Mouse (Mus musculus): ENCODE measurements around the gene Ctdspl. TPM values are rescaled to one million over a fixed set of nuclear protein-coding genes. Genes with fewer than 3 reads are reported as not detected.

Gene Ctdspl
- polyA plus RNA-seq, 1 experiment from 2014 or later: 4.9 TPM

GRCm38 (mm10) chr9:119058245-119058644 lies 132.0 kb downstream of the Ctdspl start:
- no peak overlapping the region for H3K4me2 ChIP-seq
- H3K27ac ChIP-seq (ENCODE audit: low read depth, low read length): no peak overlapping the region
- WGBS: 89% methylated on average over 7 of the region's 7 CpGs
- DNase-seq (ENCODE audit: low spot score, missing footprints) (no peak), ATAC-seq (ENCODE audit: low FRiP score) (no peak)
- H3K4me3 ChIP-seq (ENCODE audit: low read depth, low read length): no peak overlapping the region
- H3K4me1 ChIP-seq (ENCODE audit: control insufficient read depth, insufficient read depth, low read length): no peaks in the 10 kb centered on the region
- no peak overlapping the region for H3K9ac ChIP-seq (ENCODE audit: low read length)
- no peaks in the 10 kb centered on the region for H3K9me3 ChIP-seq (ENCODE audit: control insufficient read depth, low read length)
- H3K27me3 ChIP-seq (ENCODE audit: control insufficient read depth, insufficient read depth, low read length): peaks cover 8% of the 10 kb centered on the region; the same call in 1 of the 2 replicates
- H3K36me3 ChIP-seq (ENCODE audit: control insufficient read depth, insufficient read depth, low read length): no peaks in the 10 kb centered on the region

GRCm38 (mm10) chr9:119060701-119061100 lies 134.4 kb downstream of the Ctdspl start:
- 92% methylated on average over 10 of the region's 10 CpGs for WGBS
- H3K4me1 ChIP-seq (ENCODE audit: control insufficient read depth, insufficient read depth, low read length): no peaks in the 10 kb centered on the region
- no peaks in the 10 kb centered on the region for H3K36me3 ChIP-seq (ENCODE audit: control insufficient read depth, insufficient read depth, low read length)
- no peak overlapping the region for H3K4me2 ChIP-seq
- no peaks in the 10 kb centered on the region for H3K9me3 ChIP-seq (ENCODE audit: control insufficient read depth, low read length)
- no peaks in the 10 kb centered on the region for H3K27me3 ChIP-seq (ENCODE audit: control insufficient read depth, insufficient read depth, low read length)
- H3K27ac ChIP-seq (ENCODE audit: low read depth, low read length): no peak overlapping the region
- no peak overlapping the region for H3K9ac ChIP-seq (ENCODE audit: low read length)
- ATAC-seq (ENCODE audit: low FRiP score) (no peak), DNase-seq (ENCODE audit: low spot score, missing footprints) (no peak)
- H3K4me3 ChIP-seq (ENCODE audit: low read depth, low read length): no peak overlapping the region

- no peaks in the 10 kb centered on the region for H3K9me3 ChIP-seq (ENCODE audit: control insufficient read depth, low read length)
- H3K27ac ChIP-seq (ENCODE audit: low read depth, low read length): no peak overlapping the region
- H3K4me1 ChIP-seq (ENCODE audit: control insufficient read depth, insufficient read depth, low read length): no peaks in the 10 kb centered on the region
- H3K4me3 ChIP-seq (ENCODE audit: low read depth, low read length): no peak overlapping the region
- 31% methylated on average over 19 of the region's 19 CpGs for WGBS
- DNase-seq (ENCODE audit: low spot score, missing footprints) (no peak), ATAC-seq (ENCODE audit: low FRiP score) (no peak)
- no peaks in the 10 kb centered on the region for H3K36me3 ChIP-seq (ENCODE audit: control insufficient read depth, insufficient read depth, low read length)
- H3K9ac ChIP-seq (ENCODE audit: low read length): no peak overlapping the region
- no peaks in the 10 kb centered on the region for H3K27me3 ChIP-seq (ENCODE audit: control insufficient read depth, insufficient read depth, low read length)
- no peak overlapping the region for H3K4me2 ChIP-seq
These were observed 136.9 kb downstream of the Ctdspl start for GRCm38 (mm10) chr9:119063036-119063644.

GRCm38 (mm10) chr9:119064296-119064695 lies 138.0 kb downstream of the Ctdspl start:
- ATAC-seq (ENCODE audit: low FRiP score) (no peak), DNase-seq (ENCODE audit: low spot score, missing footprints) (no peak)
- 67% methylated on average over 4 of the region's 4 CpGs for WGBS
- Histone ChIP-seq H3K4me3 (ENCODE audit: low read depth, low read length) (no peak overlapping the region), H3K4me1 (ENCODE audit: control insufficient read depth, insufficient read depth, low read length) (no peaks in the 10 kb centered on the region), H3K36me3 (ENCODE audit: control insufficient read depth, insufficient read depth, low read length) (no peaks in the 10 kb centered on the region), H3K27me3 (ENCODE audit: control insufficient read depth, insufficient read depth, low read length) (no peaks in the 10 kb centered on the region), H3K9ac (ENCODE audit: low read length) (no peak overlapping the region), H3K27ac (ENCODE audit: low read depth, low read length) (no peak overlapping the region), H3K4me2 (no peak overlapping the region), H3K9me3 (ENCODE audit: control insufficient read depth, low read length) (no peaks in the 10 kb centered on the region)

- Histone ChIP-seq H3K27me3 (ENCODE audit: control insufficient read depth, insufficient read depth, low read length) (no peaks in the 10 kb centered on the region), H3K4me1 (ENCODE audit: control insufficient read depth, insufficient read depth, low read length) (no peaks in the 10 kb centered on the region), H3K4me3 (ENCODE audit: low read depth, low read length) (no peak overlapping the region), H3K9ac (ENCODE audit: low read length) (no peak overlapping the region), H3K9me3 (ENCODE audit: control insufficient read depth, low read length) (no peaks in the 10 kb centered on the region), H3K36me3 (ENCODE audit: control insufficient read depth, insufficient read depth, low read length) (no peaks in the 10 kb centered on the region), H3K4me2 (no peak overlapping the region), H3K27ac (ENCODE audit: low read depth, low read length) (no peak overlapping the region)
- DNase-seq (ENCODE audit: low spot score, missing footprints): peak; percentile 97
- WGBS: 5% methylated on average over 6 of the region's 6 CpGs
- peak; percentile 52; the same call in 1 of the 2 replicates for ATAC-seq (ENCODE audit: low FRiP score)
These were observed 141.3 kb downstream of the Ctdspl start for GRCm38 (mm10) chr9:119067601-119068000.

- Histone ChIP-seq H3K27me3 (ENCODE audit: control insufficient read depth, insufficient read depth, low read length) (no peaks in the 10 kb centered on the region), H3K9ac (ENCODE audit: low read length) (0 out of 2 replicates have a peak overlapping the region, but pooled peaks have one; percentile 5), H3K4me3 (ENCODE audit: low read depth, low read length) (no peak overlapping the region), H3K9me3 (ENCODE audit: control insufficient read depth, low read length) (no peaks in the 10 kb centered on the region), H3K4me1 (ENCODE audit: control insufficient read depth, insufficient read depth, low read length) (no peaks in the 10 kb centered on the region), H3K4me2 (no peak overlapping the region), H3K27ac (ENCODE audit: low read depth, low read length) (no peak overlapping the region), H3K36me3 (ENCODE audit: control insufficient read depth, insufficient read depth, low read length) (no peaks in the 10 kb centered on the region)
- 90% methylated on average over 11 of the region's 11 CpGs for WGBS
- DNase-seq (ENCODE audit: low spot score, missing footprints): no peak
- no peak for ATAC-seq (ENCODE audit: low FRiP score)
These were observed 142.0 kb downstream of the Ctdspl start for GRCm38 (mm10) chr9:119068266-119068665.

GRCm38 (mm10) chr9:119070173-119070825 lies 144.0 kb downstream of the Ctdspl start:
- H3K4me3 ChIP-seq (ENCODE audit: low read depth, low read length): no peak overlapping the region
- DNase-seq (ENCODE audit: low spot score, missing footprints) (no peak), ATAC-seq (ENCODE audit: low FRiP score) (no peak)
- no peak overlapping the region for H3K9ac ChIP-seq (ENCODE audit: low read length)
- H3K27me3 ChIP-seq (ENCODE audit: control insufficient read depth, insufficient read depth, low read length): no peaks in the 10 kb centered on the region
- no peaks in the 10 kb centered on the region for H3K36me3 ChIP-seq (ENCODE audit: control insufficient read depth, insufficient read depth, low read length)
- no peaks in the 10 kb centered on the region for H3K9me3 ChIP-seq (ENCODE audit: control insufficient read depth, low read length)
- 84% methylated on average over 13 of the region's 13 CpGs for WGBS
- no peaks in the 10 kb centered on the region for H3K4me1 ChIP-seq (ENCODE audit: control insufficient read depth, insufficient read depth, low read length)
- H3K27ac ChIP-seq (ENCODE audit: low read depth, low read length): no peak overlapping the region
- H3K4me2 ChIP-seq: no peak overlapping the region

GRCm38 (mm10) chr9:119071786-119072185 lies 145.5 kb downstream of the Ctdspl start:
- H3K4me1 ChIP-seq (ENCODE audit: control insufficient read depth, insufficient read depth, low read length): no peaks in the 10 kb centered on the region
- WGBS: 81% methylated on average over 9 of the region's 9 CpGs
- H3K27me3 ChIP-seq (ENCODE audit: control insufficient read depth, insufficient read depth, low read length): no peaks in the 10 kb centered on the region
- H3K9me3 ChIP-seq (ENCODE audit: control insufficient read depth, low read length): no peaks in the 10 kb centered on the region
- no peak overlapping the region for H3K9ac ChIP-seq (ENCODE audit: low read length)
- H3K4me3 ChIP-seq (ENCODE audit: low read depth, low read length): no peak overlapping the region
- no peak for DNase-seq (ENCODE audit: low spot score, missing footprints)
- H3K36me3 ChIP-seq (ENCODE audit: control insufficient read depth, insufficient read depth, low read length): no peaks in the 10 kb centered on the region
- no peak overlapping the region for H3K4me2 ChIP-seq
- no peak overlapping the region for H3K27ac ChIP-seq (ENCODE audit: low read depth, low read length)
- ATAC-seq (ENCODE audit: low FRiP score): no peak

GRCm38 (mm10) chr9:119073184-119073895 lies 147.1 kb downstream of the Ctdspl start:
- H3K9ac ChIP-seq (ENCODE audit: low read length): no peak overlapping the region
- H3K27ac ChIP-seq (ENCODE audit: low read depth, low read length): no peak overlapping the region
- H3K4me2 ChIP-seq: no peak overlapping the region
- no peaks in the 10 kb centered on the region for H3K9me3 ChIP-seq (ENCODE audit: control insufficient read depth, low read length)
- no peaks in the 10 kb centered on the region for H3K4me1 ChIP-seq (ENCODE audit: control insufficient read depth, insufficient read depth, low read length)
- no peaks in the 10 kb centered on the region for H3K27me3 ChIP-seq (ENCODE audit: control insufficient read depth, insufficient read depth, low read length)
- DNase-seq (ENCODE audit: low spot score, missing footprints) (no peak), ATAC-seq (ENCODE audit: low FRiP score) (no peak)
- H3K4me3 ChIP-seq (ENCODE audit: low read depth, low read length): no peak overlapping the region
- no peaks in the 10 kb centered on the region for H3K36me3 ChIP-seq (ENCODE audit: control insufficient read depth, insufficient read depth, low read length)
- WGBS: 88% methylated on average over 15 of the region's 15 CpGs

Data from midbrain, embryonic 11.5 days (tissue).